Mouse (Mus musculus): ENCODE measurements around the gene Calm3.

DNA sequence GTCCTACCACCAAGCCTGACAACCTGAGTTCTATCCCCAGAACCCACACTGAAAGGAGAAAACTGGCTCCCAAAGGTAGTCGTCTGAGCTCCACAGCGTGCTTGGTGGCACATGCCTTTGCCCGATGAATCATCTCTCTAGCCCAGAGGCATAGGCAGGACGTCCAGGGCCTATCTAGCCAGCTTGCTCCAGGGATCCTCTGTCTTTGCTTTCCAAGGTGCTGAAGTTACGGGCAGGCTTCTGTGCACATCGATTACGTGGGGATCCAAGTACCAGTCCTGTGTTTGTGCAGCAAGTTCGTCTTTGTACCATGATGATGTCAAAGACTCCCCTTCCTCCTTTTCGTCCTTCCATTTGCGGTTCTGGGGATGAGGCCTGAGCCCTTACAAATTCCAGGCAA is 52.3 kb downstream of the Calm3 start:
- no peak for TF ChIP-seq CTCF (conservative IDR thresholded peaks at IDR 0.05; ENCODE audit: low read length)
- no peak for TF ChIP-seq NANOG (IDR thresholded peaks at IDR 0.05; ENCODE audit: borderline replicate concordance, low read length)

Measured in E14TG2a.4 (cell line).